ENCODE assay signal across 23 mouse cellular contexts in the genomic region with DNA sequence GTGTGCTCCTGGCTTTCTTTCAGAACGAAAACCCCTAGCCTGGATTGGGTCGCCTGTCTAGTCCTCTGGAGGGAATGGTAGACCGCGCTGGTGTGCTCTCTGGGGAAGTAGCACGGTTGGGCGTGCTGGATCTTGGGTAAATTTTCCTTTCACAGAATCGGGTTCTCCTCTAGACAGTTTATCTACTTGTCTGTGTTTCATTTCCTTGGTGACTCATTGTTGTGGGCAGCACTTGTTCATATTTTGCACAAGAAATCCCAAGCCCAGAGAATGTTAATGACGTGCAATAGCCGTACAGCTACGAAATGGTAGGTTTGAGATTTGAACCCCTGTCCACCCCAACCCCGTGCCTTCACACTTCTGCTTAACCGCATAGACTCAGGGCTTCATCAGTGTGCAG.
A peak's percentile ranks its signal among the peaks of the same experiment; 100 is the strongest.
DNase-seq lines count a peak whose midpoint lies in the region; ATAC-seq and TF ChIP-seq lines count a peak whose summit lies in the region.
"Had no signal": no experiment of that assay in that cellular context is flagged by ENCODE, and none has a peak within 500 bp of the region (broad histone marks: within the 10 kb centered on the region; RNA-seq: fewer than 3 reads in every experiment).

No protein-coding gene starts in this region.

- H3K79me2 ChIP-seq in myocyte (ENCODE audit: control insufficient read depth, insufficient read depth): no peaks in the 10 kb centered on the region

- no peak overlapping the region for H3ac ChIP-seq in myocyte (ENCODE audit: control insufficient read depth, insufficient read length)

- H3K4me3 ChIP-seq in myocyte: no peak overlapping the region
- H3K4me3 ChIP-seq: embryonic facial prominence, embryonic 12.5 days; forebrain, embryonic 12.5 days; heart, adult 2 months; heart, embryonic 15.5 days; hindbrain, embryonic 13.5 days; intestine, embryonic 15.5 days had no signal

- no peaks in the 10 kb centered on the region for H3K36me3 ChIP-seq in myocyte (ENCODE audit: control insufficient read depth, insufficient read depth)
- H3K36me3 ChIP-seq: embryonic facial prominence, embryonic 12.5 days; forebrain, embryonic 12.5 days; heart, embryonic 15.5 days; hindbrain, embryonic 13.5 days; intestine, embryonic 15.5 days had no signal

- TF ChIP-seq POLR2A in myocyte (IDR thresholded peaks at IDR 0.05; ENCODE audit: insufficient read length, low read depth): no peak

- H3K4me2 ChIP-seq in myocyte (ENCODE audit: low read depth): peak overlapping the region; percentile 64
- H3K4me2 ChIP-seq: embryonic facial prominence, embryonic 12.5 days; forebrain, embryonic 12.5 days; heart, embryonic 11.5 days; heart, embryonic 15.5 days; hindbrain, embryonic 13.5 days; intestine, embryonic 15.5 days had no signal

- DNase-seq in frontal cortex, postnatal 14 days (ENCODE audit: low spot score in 2 of 2): no peak
- DNase-seq in 416B (ENCODE audit: low read depth): peak; percentile 72
- DNase-seq in NIH3T3 (ENCODE audit: low read depth): peak; percentile 66
- no peak for DNase-seq in left cerebral cortex, adult 9 months (ENCODE audit: low spot score in 2 of 2)
- DNase-seq: adrenal gland, postnatal 10 days; cerebellum, adult 11-12 months; cerebellum, adult 9-10 months; cerebellum, postnatal 25 days; forebrain, postnatal 0 days; gastrocnemius, postnatal 10 days; heart, adult 2 months; heart, postnatal 14 days had no signal

- H3K27me3 ChIP-seq in myocyte (ENCODE audit: control insufficient read depth, insufficient read depth, insufficient read length): no peaks in the 10 kb centered on the region
- H3K27me3 ChIP-seq: embryonic facial prominence, embryonic 12.5 days; forebrain, embryonic 12.5 days; heart, embryonic 15.5 days; hindbrain, embryonic 13.5 days; intestine, embryonic 15.5 days had no signal

- peak; percentile 76 for ATAC-seq in frontal cortex, adult (ENCODE audit: low TSS enrichment)
- no peak for ATAC-seq in erythroid progenitor cell, adult 5-6 weeks (replicated peaks; ENCODE audit: low FRiP score, poor library complexity, severe bottlenecking)
- ATAC-seq: CD4-positive, CD25-positive, alpha-beta regulatory T cell, adult 4 months; forebrain, postnatal 0 days; hindbrain, postnatal 0 days; intestine, embryonic 15.5 days had no signal

TF ChIP-seq in myocyte, 11 proteins besides CTCF, POLR2A, EP300 and RAD21:
- TF ChIP-seq TCF12 (IDR thresholded peaks at IDR 0.05; ENCODE audit: insufficient read depth, poor library complexity, severe bottlenecking) (no peak), POLR2AphosphoS2 (IDR thresholded peaks at IDR 0.05; ENCODE audit: insufficient read length, low read depth) (no peak), MYOD1 (IDR thresholded peaks at IDR 0.05; ENCODE audit: control insufficient read depth in 1 of 3, insufficient read length in 2 of 3, low read depth in 2 of 3) (no peak), MYOG (IDR thresholded peaks at IDR 0.05; ENCODE audit: control insufficient read depth in 1 of 3, insufficient read depth in 1 of 3, insufficient read length in 2 of 3, low read depth in 2 of 3) (no peak), TCF3 (IDR thresholded peaks at IDR 0.05; ENCODE audit: insufficient read length, low read depth) (no peak), SRF (IDR thresholded peaks at IDR 0.05; ENCODE audit: control insufficient read depth, insufficient read length, low read depth) (no peak), REST (IDR thresholded peaks at IDR 0.05; ENCODE audit: insufficient read depth, insufficient read length) (no peak), CEBPB (IDR thresholded peaks at IDR 0.05; ENCODE audit: insufficient read depth, poor library complexity, severe bottlenecking) (0 out of 2 replicates have a peak, but pooled peaks have one; percentile 26), MAX (IDR thresholded peaks at IDR 0.05; ENCODE audit: low read depth) (no peak)

Comparison
In these comparisons a context has a peak if more than half of its experiments do, and no peak if none do; other contexts are left out.
1. DNase-seq: peak in 416B (single experiment) and NIH3T3 (single experiment); none in frontal cortex, postnatal 14 days (0 of 2) and left cerebral cortex, adult 9 months (0 of 2).